Mouse (Mus musculus) spleen, adult 2 months (tissue): ENCODE data around the gene B3gnt9.

Experiments used
- CTCF ChIP-seq: fragments of 200-500 bp; IDR thresholded peaks from 2 replicates; pipeline ENCODE4 v1.5.1; 2011; ENCODE audit warnings: mild to moderate bottlenecking, inconsistent platforms; ENCODE audit not compliant: insufficient read depth, insufficient read length, insufficient replicate concordance; ENCODE audit errors: extremely low read depth
- POLR2A ChIP-seq: fragments of 200-500 bp; IDR thresholded peaks from 2 replicates; pipeline ENCODE4 v1.6.1; 2011; ENCODE audit warnings: low read depth, low read length, inconsistent platforms

- TF ChIP-seq CTCF (no peak), POLR2A (no peak)
Observed at GRCm38 (mm10) chr8:105253766-105254151, 1.2 kb downstream of the B3gnt9 start.
